Mouse (Mus musculus): ENCODE data around the gene Slc7a8. TPM values are rescaled to one million over a fixed set of nuclear protein-coding genes. Genes with fewer than 3 reads are reported as not detected.

The Slc7a8 gene
- polyA plus RNA-seq (2015; fragmentation: Nextera tagmentation; extraction: Ambion mirVana): 6.4 and 8.2 TPM in 2 replicates

GRCm38 (mm10) chr14:54781610-54782365, at the start of gene Slc7a8:
TSS of gene Slc7a8 (minus strand) at chr14:54781946.
- H3K9ac ChIP-seq (replicated peaks): peak within 1 kb of the TSS; percentile 60
- H3K4me3 ChIP-seq: peak within 1 kb of the TSS; percentile 56
- H3K4me1 ChIP-seq: peaks cover 11% of the 10 kb centered on the region; the same call in 1 of the 2 replicates
- H3K4me2 ChIP-seq (replicated peaks): peak within 1 kb of the TSS; percentile 89
- peak; percentile 81 for ATAC-seq (replicated peaks)
- H3K9me3 ChIP-seq: no peaks in the 10 kb centered on the region
- H3K27ac ChIP-seq (replicated peaks): peak within 1 kb of the TSS; percentile 62
- no peaks in the 10 kb centered on the region for H3K36me3 ChIP-seq
- 1% methylated on average over 37 of the region's 37 CpGs for WGBS
- H3K27me3 ChIP-seq: no peaks in the 10 kb centered on the region

- 88% methylated on average over 1 of the region's 1 CpGs for WGBS
- ATAC-seq (replicated peaks): no peak
Measured at GRCm38 (mm10) chr14:54823716-54824115, 42.0 kb upstream of the Slc7a8 start.

GRCm38 (mm10) chr14:54822301-54822700, 40.6 kb upstream of the Slc7a8 start:
- no peak overlapping the region for H3K4me2 ChIP-seq (replicated peaks)
- no peaks in the 10 kb centered on the region for H3K4me1 ChIP-seq
- H3K27me3 ChIP-seq: no peaks in the 10 kb centered on the region
- no peak overlapping the region for H3K9ac ChIP-seq (replicated peaks)
- H3K27ac ChIP-seq (replicated peaks): no peak overlapping the region
- WGBS: 92% methylated on average over 2 of the region's 2 CpGs
- no peak for ATAC-seq (replicated peaks)
- H3K4me3 ChIP-seq: no peak overlapping the region
- no peaks in the 10 kb centered on the region for H3K9me3 ChIP-seq
- no peaks in the 10 kb centered on the region for H3K36me3 ChIP-seq

More at GRCm38 (mm10) chr14:54823716-54824115, 42.0 kb upstream of the Slc7a8 start:
- no peaks in the 10 kb centered on the region for H3K27me3 ChIP-seq
- no peaks in the 10 kb centered on the region for H3K36me3 ChIP-seq
- H3K4me1 ChIP-seq: no peaks in the 10 kb centered on the region
- no peak overlapping the region for H3K27ac ChIP-seq (replicated peaks)
- H3K4me3 ChIP-seq: no peak overlapping the region
- H3K4me2 ChIP-seq (replicated peaks): no peak overlapping the region
- H3K9ac ChIP-seq (replicated peaks): no peak overlapping the region
- H3K9me3 ChIP-seq: no peaks in the 10 kb centered on the region

GRCm38 (mm10) chr14:54817791-54818190, 36.0 kb upstream of the Slc7a8 start:
- Histone ChIP-seq H3K36me3 (no peaks in the 10 kb centered on the region), H3K4me3 (no peak overlapping the region), H3K27me3 (no peaks in the 10 kb centered on the region), H3K4me1 (no peaks in the 10 kb centered on the region), H3K27ac (replicated peaks) (no peak overlapping the region), H3K9me3 (no peaks in the 10 kb centered on the region), H3K9ac (replicated peaks) (no peak overlapping the region), H3K4me2 (replicated peaks) (no peak overlapping the region)
- peak; percentile 58; the same call in 1 of the 2 replicates for ATAC-seq (replicated peaks)
- WGBS: 41% methylated on average over 2 of the region's 2 CpGs

GRCm38 (mm10) chr14:54815737-54816136, 34.0 kb upstream of the Slc7a8 start:
- no peak overlapping the region for H3K4me2 ChIP-seq (replicated peaks)
- H3K4me1 ChIP-seq: no peaks in the 10 kb centered on the region
- H3K27me3 ChIP-seq: no peaks in the 10 kb centered on the region
- H3K27ac ChIP-seq (replicated peaks): no peak overlapping the region
- H3K36me3 ChIP-seq: no peaks in the 10 kb centered on the region
- ATAC-seq (replicated peaks): no peak
- no peak overlapping the region for H3K9ac ChIP-seq (replicated peaks)
- no peak overlapping the region for H3K4me3 ChIP-seq
- 72% methylated on average over 3 of the region's 3 CpGs for WGBS
- no peaks in the 10 kb centered on the region for H3K9me3 ChIP-seq

- 90% methylated on average over 29 of the region's 29 CpGs for WGBS
Measured at GRCm38 (mm10) chr14:54813991-54814390, 32.2 kb upstream of the Slc7a8 start, which contains the start of gene Rnf212b. TSS of gene Rnf212b (plus strand) at chr14:54814141.

GRCm38 (mm10) chr14:54809668-54810033, 27.9 kb upstream of the Slc7a8 start:
- Histone ChIP-seq H3K36me3 (no peaks in the 10 kb centered on the region), H3K9me3 (no peaks in the 10 kb centered on the region), H3K9ac (replicated peaks) (no peak overlapping the region), H3K27ac (replicated peaks) (no peak overlapping the region), H3K27me3 (no peaks in the 10 kb centered on the region), H3K4me3 (no peak overlapping the region), H3K4me2 (replicated peaks) (no peak overlapping the region), H3K4me1 (no peaks in the 10 kb centered on the region)
- no peak for ATAC-seq (replicated peaks)
- WGBS: 95% methylated on average over 3 of the region's 3 CpGs

More at GRCm38 (mm10) chr14:54813991-54814390, 32.2 kb upstream of the Slc7a8 start, which contains the start of gene Rnf212b:
- Histone ChIP-seq H3K27ac (replicated peaks) (no peak within 1 kb of the TSS), H3K4me2 (replicated peaks) (no peak within 1 kb of the TSS), H3K27me3 (no peaks in the 10 kb centered on the region), H3K4me1 (no peaks in the 10 kb centered on the region), H3K9ac (replicated peaks) (no peak within 1 kb of the TSS), H3K9me3 (no peaks in the 10 kb centered on the region), H3K4me3 (no peak within 1 kb of the TSS), H3K36me3 (no peaks in the 10 kb centered on the region)
- no peak for ATAC-seq (replicated peaks)

- WGBS: 78% methylated on average over 4 of the region's 4 CpGs
Measured at GRCm38 (mm10) chr14:54808718-54809667, 27.2 kb upstream of the Slc7a8 start.

GRCm38 (mm10) chr14:54806124-54806523, 24.4 kb upstream of the Slc7a8 start:
- Histone ChIP-seq H3K4me2 (replicated peaks) (no peak overlapping the region), H3K9me3 (no peaks in the 10 kb centered on the region), H3K36me3 (no peaks in the 10 kb centered on the region), H3K4me1 (no peaks in the 10 kb centered on the region), H3K27ac (replicated peaks) (no peak overlapping the region), H3K27me3 (no peaks in the 10 kb centered on the region), H3K9ac (replicated peaks) (no peak overlapping the region), H3K4me3 (no peak overlapping the region)
- ATAC-seq (replicated peaks): no peak
- 85% methylated on average over 4 of the region's 4 CpGs for WGBS

More at GRCm38 (mm10) chr14:54808718-54809667, 27.2 kb upstream of the Slc7a8 start:
- Histone ChIP-seq H3K4me2 (replicated peaks) (no peak overlapping the region), H3K9me3 (no peaks in the 10 kb centered on the region), H3K36me3 (no peaks in the 10 kb centered on the region), H3K27ac (replicated peaks) (no peak overlapping the region), H3K9ac (replicated peaks) (no peak overlapping the region), H3K4me3 (no peak overlapping the region), H3K4me1 (no peaks in the 10 kb centered on the region), H3K27me3 (no peaks in the 10 kb centered on the region)
- ATAC-seq (replicated peaks): no peak

GRCm38 (mm10) chr14:54802428-54802827, 20.7 kb upstream of the Slc7a8 start:
- H3K9ac ChIP-seq (replicated peaks): no peak overlapping the region
- H3K4me2 ChIP-seq (replicated peaks): no peak overlapping the region
- WGBS: 90% methylated on average over 4 of the region's 4 CpGs
- no peaks in the 10 kb centered on the region for H3K27me3 ChIP-seq
- H3K4me1 ChIP-seq: no peaks in the 10 kb centered on the region
- H3K9me3 ChIP-seq: no peaks in the 10 kb centered on the region
- H3K27ac ChIP-seq (replicated peaks): no peak overlapping the region
- no peak overlapping the region for H3K4me3 ChIP-seq
- ATAC-seq (replicated peaks): no peak
- no peaks in the 10 kb centered on the region for H3K36me3 ChIP-seq

GRCm38 (mm10) chr14:54799686-54800085, 17.9 kb upstream of the Slc7a8 start:
- no peak overlapping the region for H3K4me2 ChIP-seq (replicated peaks)
- no peak for ATAC-seq (replicated peaks)
- H3K9me3 ChIP-seq: no peaks in the 10 kb centered on the region
- no peak overlapping the region for H3K27ac ChIP-seq (replicated peaks)
- H3K27me3 ChIP-seq: no peaks in the 10 kb centered on the region
- WGBS: 51% methylated on average over 10 of the region's 10 CpGs
- H3K9ac ChIP-seq (replicated peaks): no peak overlapping the region
- no peak overlapping the region for H3K4me3 ChIP-seq
- no peaks in the 10 kb centered on the region for H3K4me1 ChIP-seq
- H3K36me3 ChIP-seq: no peaks in the 10 kb centered on the region

GRCm38 (mm10) chr14:54796760-54797159, 15.0 kb upstream of the Slc7a8 start:
- Histone ChIP-seq H3K9me3 (no peaks in the 10 kb centered on the region), H3K4me1 (no peaks in the 10 kb centered on the region), H3K27me3 (no peaks in the 10 kb centered on the region), H3K9ac (replicated peaks) (no peak overlapping the region), H3K36me3 (no peaks in the 10 kb centered on the region), H3K4me2 (replicated peaks) (no peak overlapping the region), H3K27ac (replicated peaks) (no peak overlapping the region), H3K4me3 (no peak overlapping the region)
- 94% methylated on average over 15 of the region's 15 CpGs for WGBS
- no peak for ATAC-seq (replicated peaks)

All from forebrain, embryonic 15.5 days (tissue).